Mouse (Mus musculus): ENCODE results near the gene Dnajc22.
"Not testable (repeated sequence)": the region's sequence is repeated elsewhere in the genome, so short reads cannot be mapped to it uniquely, and the experiment has no call there.

DNA sequence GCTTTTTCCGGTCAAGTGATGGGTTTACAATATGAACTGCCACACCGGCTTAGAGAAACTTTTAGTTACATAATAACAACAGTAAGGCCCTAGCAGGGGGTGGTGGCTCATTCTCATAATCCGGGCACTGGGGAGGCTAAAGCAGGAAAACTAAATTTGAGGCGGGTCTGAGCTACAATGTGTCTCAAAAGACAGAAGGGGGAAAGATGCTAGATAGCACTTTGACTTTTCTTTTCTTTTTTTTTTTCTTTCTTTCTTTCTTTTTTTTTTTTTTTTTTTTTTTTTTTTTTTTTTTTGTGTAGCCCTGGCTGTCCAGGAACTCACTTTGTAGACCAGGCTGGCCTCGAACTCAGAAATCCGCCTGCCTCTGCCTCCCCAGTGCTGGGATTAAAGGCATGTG is 47.2 kb upstream of the Dnajc22 start:
- TF ChIP-seq CTCF (IDR thresholded peaks at IDR 0.05; ENCODE audit: borderline replicate concordance, insufficient read depth, low read depth, low read length); POLR2A (IDR thresholded peaks at IDR 0.05; ENCODE audit: borderline replicate concordance, insufficient read depth, low read length): not testable (repeated sequence)

All from cerebellum, adult 2 months (tissue).